Mouse (Mus musculus) bone marrow, adult 2 months (tissue): ENCODE measurements around the gene Zfp821. TPM values are rescaled to one million over a fixed set of nuclear protein-coding genes. Genes with fewer than 3 reads are reported as not detected.

Source experiments
- H3K27ac ChIP-seq: fragments of 200-500 bp; 2 replicates; pipeline ENCODE4 v1.5.1; 2012; ENCODE audit warnings: low read depth, mild to moderate bottlenecking, control low read depth, inconsistent platforms, low read length; ENCODE audit not compliant: control insufficient read depth, poor library complexity, insufficient read depth
- H3K4me1 ChIP-seq: fragments of 200-500 bp; 2 replicates; pipeline ENCODE4 v1.6.1; 2011; ENCODE audit warnings: low read length; ENCODE audit not compliant: control insufficient read depth, insufficient read depth
- H3K4me3 ChIP-seq: fragments of 200-500 bp; replicated peaks from 2 replicates; pipeline ENCODE3; 2011; ENCODE audit warnings: mild to moderate bottlenecking, low read depth, low read length, control low read depth; ENCODE audit not compliant: control insufficient read depth
- CTCF ChIP-seq: fragments of 200-500 bp; IDR thresholded peaks from 2 replicates; pipeline ENCODE4 v1.5.1; 2011; ENCODE audit warnings: low read length, control low read depth; ENCODE audit not compliant: control insufficient read depth, insufficient read depth
- POLR2A ChIP-seq: fragments of 200-500 bp; IDR thresholded peaks from 2 replicates; pipeline ENCODE4 v1.6.1; 2011; ENCODE audit warnings: low read depth, mild to moderate bottlenecking, control low read depth, low read length, borderline replicate concordance; ENCODE audit not compliant: control insufficient read depth
- WGBS: fragments of 180-500 bp; shearing (Covaris S2); methylation state at CpG from one replicate; pipeline ENCODE4 v1.1.7; 2018; 5-methylcytosine and 5-hydroxymethylcytosine counted together
- polyA plus RNA-seq: library from polyadenylated mRNA; stranded (reverse); fragments of >200 nt; gene quantifications from 2 replicates; pipeline ENCODE4 v1.2.4, GENCODE M21; 2011; ENCODE audit warnings: low replicate concordance; ENCODE audit not compliant: missing spikeins, insufficient read depth, insufficient read length

Zfp821 gene
- polyA plus RNA-seq = 10.8 and 18.6 TPM in 2 replicates

DNA sequence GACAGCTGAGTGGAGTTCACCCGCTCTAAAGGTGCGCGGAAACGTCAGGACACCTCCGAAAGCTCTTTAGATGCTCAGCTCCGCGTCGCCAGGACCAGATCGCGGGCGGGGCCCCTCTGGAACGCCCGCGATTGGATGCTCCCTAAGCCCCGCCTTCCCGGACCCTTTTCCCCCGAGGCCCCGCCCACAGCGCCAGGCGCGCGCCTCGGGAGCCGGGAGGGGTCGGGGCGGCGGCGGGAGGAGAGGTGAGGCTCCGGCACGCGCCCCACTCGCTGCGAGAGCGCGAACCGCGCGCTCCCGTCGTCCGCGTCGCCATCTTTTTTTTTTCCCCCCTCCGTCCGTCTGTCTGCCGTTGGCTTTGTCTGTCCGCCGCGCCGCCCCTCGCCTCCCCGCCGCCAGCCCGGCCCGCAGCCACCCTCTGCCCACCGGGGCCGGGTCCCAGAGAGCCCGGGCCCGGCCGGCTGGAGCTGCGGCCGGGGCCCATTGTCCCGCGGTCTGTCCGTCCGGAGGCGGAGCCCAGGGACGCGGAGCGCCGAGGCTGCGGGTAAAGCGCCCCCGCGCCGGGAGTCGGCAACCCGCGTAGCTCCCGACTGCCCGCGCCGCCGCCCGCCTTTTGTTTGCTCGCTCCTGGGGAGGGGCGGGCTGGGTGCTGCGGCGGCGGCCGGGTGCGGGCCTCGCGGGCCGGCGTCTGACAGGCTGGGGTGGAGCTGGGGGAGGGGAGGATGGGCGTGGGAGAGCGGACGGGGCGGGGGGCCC lies at the start of gene Zfp821:
Gene Zfp821, plus strand, starts transcription at position 227 of the 756 bp plus-strand sequence.
- H3K4me1 ChIP-seq = no peaks in the 10 kb centered on the region; the same call in 1 of the 2 replicates
- H3K27ac ChIP-seq = peak within 1 kb of the TSS; percentile 95
- WGBS = under 1% methylated on average over 93 of the region's 100 CpGs
- peak; percentile 42; the same call in 1 of the 2 replicates for TF ChIP-seq POLR2A
- no peak for TF ChIP-seq CTCF
- peak within 1 kb of the TSS; percentile 78 for H3K4me3 ChIP-seq

GRCm38 (mm10) chr8:109656860-109657259 lies 48.5 kb upstream of the Zfp821 start:
- TF ChIP-seq CTCF (no peak), POLR2A (no peak)
- Histone ChIP-seq H3K4me1 (no peaks in the 10 kb centered on the region), H3K27ac (no peak overlapping the region), H3K4me3 (no peak overlapping the region)
- WGBS = 71% methylated on average over 3 of the region's 3 CpGs

GRCm38 (mm10) chr8:109662328-109662727 lies 43.0 kb upstream of the Zfp821 start:
- TF ChIP-seq POLR2A (no peak), CTCF (no peak)
- 64% methylated on average over 3 of the region's 3 CpGs for WGBS
- no peak overlapping the region for H3K27ac ChIP-seq

GRCm38 (mm10) chr8:109666616-109667015 lies 38.7 kb upstream of the Zfp821 start:
- TF ChIP-seq CTCF (no peak), POLR2A (no peak)
- no peak overlapping the region for H3K27ac ChIP-seq
- H3K4me3 ChIP-seq = no peak overlapping the region
- H3K4me1 ChIP-seq = no peaks in the 10 kb centered on the region
- WGBS = 77% methylated on average over 5 of the region's 5 CpGs

More at GRCm38 (mm10) chr8:109662328-109662727, 43.0 kb upstream of the Zfp821 start:
- no peak overlapping the region for H3K4me3 ChIP-seq
- H3K4me1 ChIP-seq = no peaks in the 10 kb centered on the region

DNA sequence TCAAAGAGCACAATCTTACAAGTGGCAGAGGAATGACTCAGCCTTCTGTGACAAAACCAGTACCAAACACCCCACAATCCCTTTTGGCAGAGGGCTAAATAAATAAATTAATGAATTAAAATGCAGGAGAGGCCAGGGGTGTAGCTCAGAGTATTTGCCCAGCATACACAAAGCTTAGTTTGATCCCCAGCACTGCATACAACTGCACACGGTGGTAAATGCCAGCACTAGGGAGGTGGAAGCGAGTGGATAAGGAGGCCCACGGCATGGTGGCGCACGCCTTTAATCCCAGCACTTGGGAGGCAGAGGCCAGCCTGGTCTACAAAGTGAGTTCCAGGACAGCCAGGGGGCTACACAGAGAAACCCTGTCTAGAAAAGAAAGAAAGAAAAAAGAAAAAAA lies 32.7 kb upstream of the Zfp821 start:
- TF ChIP-seq CTCF (no peak), POLR2A (no peak)
- H3K4me1 ChIP-seq = no peaks in the 10 kb centered on the region
- H3K27ac ChIP-seq = no peak overlapping the region
- WGBS = 92% methylated on average over 5 of the region's 5 CpGs
- H3K4me3 ChIP-seq = no peak overlapping the region

GRCm38 (mm10) chr8:109673596-109673995 lies 31.8 kb upstream of the Zfp821 start:
- TF ChIP-seq CTCF = no peak
- TF ChIP-seq POLR2A = no peak
- no peak overlapping the region for H3K4me3 ChIP-seq
- 89% methylated on average over 2 of the region's 2 CpGs for WGBS
- H3K27ac ChIP-seq = no peak overlapping the region
- H3K4me1 ChIP-seq = no peaks in the 10 kb centered on the region

DNA sequence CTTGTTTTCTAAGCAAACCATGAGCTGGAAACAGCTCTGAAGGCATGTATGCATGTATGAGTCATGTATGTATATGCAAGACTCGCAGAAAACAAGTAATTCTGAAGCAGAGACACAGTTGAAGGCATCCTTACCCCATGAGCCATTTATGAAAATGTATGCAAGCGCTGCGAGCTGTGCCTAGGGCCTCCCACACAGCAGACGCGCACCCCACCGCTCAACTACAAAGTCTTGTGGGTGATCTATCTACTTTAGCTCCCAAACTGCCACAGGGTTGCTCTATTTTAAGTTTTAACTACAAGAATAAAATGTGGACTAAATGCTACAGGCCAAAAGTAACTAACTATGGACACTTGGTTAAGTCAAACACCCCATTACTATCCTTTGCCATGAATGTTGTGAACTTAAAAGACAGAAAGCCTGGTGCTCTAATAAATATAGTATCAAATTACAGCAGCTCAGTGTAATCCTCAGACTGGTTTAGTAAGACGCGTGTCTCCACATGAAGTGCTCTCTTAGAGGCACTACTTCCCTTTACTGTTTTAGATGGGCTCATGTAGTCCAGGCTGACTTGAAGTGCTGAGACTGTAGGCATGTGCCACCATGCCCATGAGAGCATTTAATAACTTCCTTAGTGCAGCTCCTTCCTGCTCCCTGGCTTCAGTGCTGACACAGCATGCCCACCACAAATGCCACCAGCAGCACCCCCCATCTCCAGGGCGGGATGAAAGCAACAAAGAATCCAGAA lies 29.3 kb upstream of the Zfp821 start:
- WGBS = 88% methylated on average over 9 of the region's 9 CpGs
- Histone ChIP-seq H3K4me1 (no peaks in the 10 kb centered on the region; the same call in 1 of the 2 replicates), H3K4me3 (no peak overlapping the region), H3K27ac (no peak overlapping the region)
- no peak for TF ChIP-seq POLR2A
- TF ChIP-seq CTCF = no peak

DNA sequence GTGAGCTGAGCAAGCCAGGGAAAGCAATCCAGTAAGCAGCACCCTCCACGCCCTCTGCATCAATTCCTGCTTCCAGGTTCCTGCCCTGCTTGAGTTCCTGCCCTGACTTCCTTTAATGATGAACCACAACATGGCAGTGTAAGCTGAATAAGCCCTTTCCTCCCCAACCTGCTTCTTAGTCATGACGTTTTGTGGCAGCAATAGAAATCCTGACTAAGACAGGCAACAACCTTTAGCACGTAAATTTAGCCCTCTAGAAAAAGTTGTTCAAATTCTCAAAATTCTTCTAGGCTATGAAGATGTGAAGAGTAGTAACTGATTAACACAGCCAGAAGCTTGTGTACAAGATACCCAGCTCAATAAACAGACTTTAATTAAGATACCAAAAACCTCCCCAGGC lies 23.8 kb upstream of the Zfp821 start:
- peaks cover 1% of the 10 kb centered on the region for H3K4me1 ChIP-seq
- no peak overlapping the region for H3K27ac ChIP-seq
- TF ChIP-seq POLR2A = no peak
- no peak for TF ChIP-seq CTCF
- WGBS = 71% methylated on average over 3 of the region's 3 CpGs
- H3K4me3 ChIP-seq = no peak overlapping the region

GRCm38 (mm10) chr8:109682120-109682519 lies 23.2 kb upstream of the Zfp821 start:
- TF ChIP-seq CTCF (no peak), POLR2A (no peak)
- WGBS = 59% methylated on average over 5 of the region's 5 CpGs
- peaks cover 1% of the 10 kb centered on the region for H3K4me1 ChIP-seq
- H3K27ac ChIP-seq = peak overlapping the region; percentile 5; the same call in 1 of the 2 replicates
- H3K4me3 ChIP-seq = no peak overlapping the region
